Comparison of ENCODE assay signal across 8 mouse cellular contexts in the genomic region with DNA sequence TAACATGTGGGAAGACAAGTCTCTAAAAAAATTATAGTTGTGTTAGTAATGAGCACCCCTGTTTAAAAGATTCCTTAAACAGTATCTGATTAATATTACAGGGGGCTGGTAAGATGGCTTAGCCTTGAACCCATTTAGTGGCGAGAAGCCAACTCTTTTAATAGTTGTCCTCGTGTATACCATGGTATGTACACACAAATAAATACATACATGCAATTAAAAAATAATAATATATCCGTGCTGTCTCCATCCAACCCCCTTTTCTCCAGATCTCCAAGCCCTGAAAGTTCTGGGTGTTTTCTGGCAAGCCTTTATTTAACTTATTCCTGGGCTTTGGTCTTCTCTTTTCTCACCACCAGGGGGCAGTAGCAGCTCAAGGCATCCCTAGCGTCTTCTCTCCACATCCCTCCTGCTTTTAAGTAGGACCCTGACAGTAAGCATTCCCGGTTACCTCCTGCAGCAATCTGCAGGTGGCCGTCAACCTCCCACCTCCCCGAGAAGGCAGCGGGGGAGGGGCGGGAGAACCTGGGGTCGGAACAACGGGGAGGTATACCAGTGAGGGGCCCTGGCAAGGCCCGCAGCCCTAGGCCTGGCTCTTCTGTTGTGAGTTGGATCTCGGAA. TPM values are rescaled to one million over a fixed set of nuclear protein-coding genes. Genes with fewer than 3 reads are reported as not detected.
A peak's percentile ranks its signal among the peaks of the same experiment; 100 is the strongest.
DNase-seq lines count a peak whose midpoint lies in the region; ATAC-seq lines count a peak whose summit lies in the region.

No protein-coding gene starts in this region.

- intact Hi-C loops in left cerebral cortex, postnatal 10 days (cut with DNase I): loop anchor here (1.0 kb wide), 1 partner anchor 159 kb away; no protein-coding TSS in a partner anchor

- peak overlapping the region; percentile 34 for H3K4me2 ChIP-seq in intestine, embryonic 14.5 days (ENCODE audit: low read length)

- DNase-seq in cerebellum, adult 11-12 months: no peak
- DNase-seq in cerebellum, postnatal 4 days (ENCODE audit: low spot score in 2 of 2): peak; percentile 63 to 81
- peak; percentile 61 for DNase-seq in gastrocnemius, adult 18-20 months (ENCODE audit: low spot score)
- peak; percentile 94 for DNase-seq in intestine, embryonic 14.5 days (ENCODE audit: low spot score)
- DNase-seq in left cerebral cortex, postnatal 10 days (ENCODE audit: extremely low spot score in 1 of 2, low spot score in 2 of 2): peak; percentile 72 to 85
- DNase-seq in mesoderm, embryonic 11.5 days (ENCODE audit: low read depth, low spot score): peak; percentile 91
- DNase-seq in right cerebral cortex, postnatal 36 days (ENCODE audit: low spot score in 2 of 2): peak; percentile 61 to 75

- no peak overlapping the region for H3K27ac ChIP-seq in intestine, embryonic 14.5 days (ENCODE audit: low read depth)

- H3K27me3 ChIP-seq in intestine, embryonic 14.5 days (replicated peaks; ENCODE audit: control insufficient read depth, insufficient read depth, low read length): no peaks in the 10 kb centered on the region

- H3K4me1 ChIP-seq in intestine, embryonic 14.5 days (replicated peaks; ENCODE audit: control insufficient read depth, insufficient read depth, low read length): peaks cover 8% of the 10 kb centered on the region

- no peaks in the 10 kb centered on the region for H3K9me3 ChIP-seq in intestine, embryonic 14.5 days (ENCODE audit: control insufficient read depth, low read length)

- ATAC-seq in cerebellum, adult (ENCODE audit: insufficient number of reproducible peaks, low FRiP score, low TSS enrichment): peak; percentile 20; the same call in 1 of the 2 replicates
- ATAC-seq in intestine, embryonic 14.5 days (replicated peaks; ENCODE audit: low FRiP score, low TSS enrichment, low read depth): peak; percentile 68

- WGBS in intestine, embryonic 14.5 days: 14% methylated on average over 13 of the region's 13 CpGs

- H3K4me3 ChIP-seq in intestine, embryonic 14.5 days (ENCODE audit: low read depth, low read length): no peak overlapping the region

- no peaks in the 10 kb centered on the region for H3K36me3 ChIP-seq in intestine, embryonic 14.5 days (ENCODE audit: control insufficient read depth, insufficient read depth, low read length)

- H3K9ac ChIP-seq in intestine, embryonic 14.5 days (ENCODE audit: low read length): no peak overlapping the region

RNA-seq across cellular contexts. Expression of gene Nipal3, which starts 13.7 kb away (rescaled TPM):
- 10 to 100 TPM; 14.2 to 17.2 TPM for total RNA-seq in gastrocnemius, adult 18-20 months (2021)
- 4.3 and 6.7 TPM in 2 replicates for polyA plus RNA-seq in intestine, embryonic 14.5 days (2014; fragmentation: Nextera tagmentation; extraction: Ambion mirVana)
- 10 to 100 TPM; 90.9 to 96.8 TPM for total RNA-seq in left cerebral cortex, postnatal 10 days (2021)

RNA-seq across cellular contexts. Expression of gene Stpg1, which starts 13.9 kb away (rescaled TPM):
- under 1 TPM in 1 of 2 experiments, not detected in 1; 0.24 TPM for total RNA-seq in gastrocnemius, adult 18-20 months (2021)
- polyA plus RNA-seq in intestine, embryonic 14.5 days (2014; fragmentation: Nextera tagmentation; extraction: Ambion mirVana): 0.19 and 0.42 TPM in 2 replicates
- total RNA-seq in left cerebral cortex, postnatal 10 days (2021): 1 to 10 TPM in 1 of 2 experiments, under 1 TPM in 1; 0.81 to 1.3 TPM

Comparison
In these comparisons a context has a peak if more than half of its experiments do, and no peak if none do; other contexts are left out.
1. RNA of gene Nipal3, which starts 13.7 kb away (total RNA-seq): 90.9 to 96.8 TPM in left cerebral cortex, postnatal 10 days; 14.2 to 17.2 TPM in gastrocnemius, adult 18-20 months; every median in the first group is over 4 times any median in the second.